Mouse (Mus musculus) left cerebral cortex, postnatal 14 days (tissue): Measurements from ENCODE around the gene Gm17660. TPM values are rescaled to one million over a fixed set of nuclear protein-coding genes. Genes with fewer than 3 reads are reported as not detected.

ENCODE experiments used
- microRNA-seq, 2 experiments: library from miRNA; unstranded; fragments of <30 nt; microRNA quantifications; one replicate each; pipeline ENCODE4 v1.2.0; 2022
- total RNA-seq, 2 experiments: library from RNA; stranded (reverse); gene quantifications; 2 replicates each; pipeline ENCODE4 v1.2.3; 2021

Gene Gm17660
- total RNA-seq, 2 experiments from 2014 or later: not detected

Small RNA genes within 50 kb of the gene (microRNA-seq; reads per million reads assigned to microRNA genes)
- 0.67 to 1.3 reads per million in 2 experiments for gene Mir5619

Other genes starting within 250 kb of the Gm17660 start
- gene Klhl8, start 166.3 kb downstream of the Gm17660 start, total RNA-seq: 10 to 100 TPM; 36.7 to 40.9 TPM
- gene Hsd17b13, start 100.2 kb downstream of the Gm17660 start, total RNA-seq: 1 to 10 TPM; 1.4 to 2.4 TPM
- 10 to 100 TPM; 30.3 to 32.4 TPM for gene Hsd17b11, start 55.7 kb downstream of the Gm17660 start, total RNA-seq
- gene Nudt9, start 31.3 kb downstream of the Gm17660 start, total RNA-seq: 10 to 100 TPM; 56.4 to 61.9 TPM
- 1,000 to 10,000 TPM; 1,229 to 1,307 TPM for gene Sparcl1, start 36.1 kb upstream of the Gm17660 start, total RNA-seq
- gene Dspp, start 93.1 kb upstream of the Gm17660 start, total RNA-seq: under 1 TPM in 1 of 2 experiments, not detected in 1; 0.07 TPM
- 1 to 10 TPM in 1 of 2 experiments, under 1 TPM in 1; 0.99 to 1.2 TPM for gene Dmp1, start 125.0 kb upstream of the Gm17660 start, total RNA-seq
- gene Ibsp, start 221.6 kb upstream of the Gm17660 start, total RNA-seq: under 1 TPM; 0.29 to 0.32 TPM
- gene Mepe, start 247.7 kb upstream of the Gm17660 start, total RNA-seq: not detected